Mouse (Mus musculus): ENCODE measurements around the gene Rfc5.

GRCm38 (mm10) chr5:117359497-117360227 lies 29.2 kb downstream of the Rfc5 start:
- TF ChIP-seq CTCF (IDR thresholded peaks at IDR 0.05) (no peak), EP300 (IDR thresholded peaks at IDR 0.05; ENCODE audit: insufficient read depth, low read depth, low read length) (no peak), POLR2A (IDR thresholded peaks at IDR 0.05; ENCODE audit: insufficient read depth, low read depth, low read length) (no peak)
